Mouse (Mus musculus) mesoderm, embryonic 11.5 days (tissue): Measurements from ENCODE around the gene Sp9.
A peak's percentile ranks its signal among the peaks of the same experiment; 100 is the strongest.

ENCODE experiments used
- DNase-seq: peaks from one replicate; pipeline ENCODE4 v3.0.0-alpha.2; 2012; ENCODE audit warnings: low read depth, low spot score

Gene Sp9

DNA sequence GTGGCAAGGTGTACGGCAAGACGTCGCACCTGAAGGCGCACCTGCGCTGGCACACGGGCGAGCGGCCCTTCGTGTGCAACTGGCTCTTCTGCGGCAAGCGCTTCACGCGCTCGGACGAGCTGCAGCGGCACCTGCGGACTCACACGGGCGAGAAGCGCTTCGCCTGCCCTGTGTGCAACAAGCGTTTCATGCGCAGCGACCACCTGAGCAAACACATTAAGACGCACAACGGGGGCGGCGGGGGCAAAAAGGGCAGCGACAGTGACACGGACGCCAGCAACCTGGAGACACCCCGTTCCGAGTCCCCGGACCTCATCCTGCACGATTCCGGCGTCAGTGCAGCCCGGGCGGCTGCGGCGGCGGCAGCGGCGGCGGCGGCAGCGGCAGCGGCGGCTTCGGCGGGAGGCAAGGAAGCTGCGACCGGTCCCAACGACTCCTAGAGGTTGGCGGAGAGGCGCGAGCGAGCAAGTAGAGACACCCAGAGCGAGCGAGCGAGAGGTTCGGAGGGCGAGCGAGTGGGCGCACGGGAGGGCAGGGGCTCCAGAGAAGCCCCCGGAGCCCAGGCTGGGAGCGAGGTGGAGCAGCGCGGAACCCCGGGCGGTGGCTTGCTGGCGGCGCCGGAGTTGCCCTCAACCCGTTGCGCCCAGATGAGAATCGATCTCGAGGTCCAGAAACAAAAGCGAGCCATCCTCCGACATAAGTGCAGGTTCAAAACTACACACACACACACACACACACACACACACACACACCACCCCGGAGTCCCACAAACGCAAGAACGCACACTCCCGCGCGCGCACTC, 2.6 kb downstream of the Sp9 start:
- DNase-seq = peak; percentile 44

GRCm38 (mm10) chr2:73275261-73276040, 3.7 kb downstream of the Sp9 start:
- DNase-seq = no peak

DNA sequence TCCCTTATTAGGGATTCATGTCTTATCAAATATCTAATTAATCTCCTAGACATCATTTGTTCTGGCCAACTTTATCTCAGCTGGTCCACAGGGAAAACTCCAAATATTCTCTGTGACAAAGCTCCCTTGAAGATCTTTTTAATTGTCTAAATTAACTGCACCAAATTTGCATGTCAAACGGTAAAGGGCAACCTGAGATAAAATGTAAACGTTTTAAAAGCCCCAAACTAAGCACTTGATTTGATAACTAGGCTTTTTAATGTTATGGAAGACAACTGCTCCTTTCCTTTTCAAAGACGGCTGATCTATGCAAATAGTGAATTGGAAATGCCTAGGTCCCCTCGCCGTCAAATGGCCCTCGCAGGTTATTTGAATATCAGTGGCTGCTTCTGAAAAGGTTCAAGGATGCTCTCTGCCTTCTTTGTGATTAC, 4.4 kb downstream of the Sp9 start:
- DNase-seq = no peak

DNA sequence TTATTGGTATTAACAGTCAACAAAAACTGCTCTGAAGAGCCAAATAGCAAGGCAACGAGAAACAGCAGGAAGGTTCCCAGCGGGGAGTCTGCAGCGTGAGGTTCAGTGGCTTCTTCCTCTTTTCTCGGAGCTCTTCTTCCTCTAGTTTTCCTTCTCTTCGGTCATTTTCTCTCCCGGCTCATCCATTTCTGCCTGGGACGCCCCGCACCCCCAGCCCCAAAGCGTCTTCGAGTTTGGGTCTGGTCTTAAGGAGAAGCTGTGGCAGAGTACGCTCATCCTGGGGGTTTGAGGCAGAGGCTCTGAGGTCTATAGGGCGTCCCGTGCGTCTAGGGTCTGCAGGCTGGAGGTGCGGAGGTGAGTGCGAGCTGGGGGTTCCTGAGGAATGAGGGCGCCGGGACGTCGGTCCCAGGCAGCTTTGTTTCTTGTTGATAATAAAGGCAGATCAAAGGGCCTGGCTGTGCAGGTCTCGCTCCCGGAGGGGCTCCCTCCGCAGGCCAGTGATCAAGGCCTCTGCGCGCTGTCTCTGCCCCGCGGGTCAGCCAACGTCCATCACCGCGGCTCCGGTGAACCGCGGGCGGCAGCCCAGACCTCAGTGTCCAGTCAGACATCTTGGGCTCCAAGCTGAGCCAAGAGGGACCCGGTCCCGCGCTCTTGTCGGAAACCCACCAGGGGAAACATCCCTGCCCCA, 5.4 kb downstream of the Sp9 start:
- DNase-seq = peak; percentile 50

GRCm38 (mm10) chr2:73277709-73278075, 6.0 kb downstream of the Sp9 start:
- DNase-seq = no peak

GRCm38 (mm10) chr2:73278131-73278854, 6.6 kb downstream of the Sp9 start:
- peak; percentile 95 for DNase-seq

DNA sequence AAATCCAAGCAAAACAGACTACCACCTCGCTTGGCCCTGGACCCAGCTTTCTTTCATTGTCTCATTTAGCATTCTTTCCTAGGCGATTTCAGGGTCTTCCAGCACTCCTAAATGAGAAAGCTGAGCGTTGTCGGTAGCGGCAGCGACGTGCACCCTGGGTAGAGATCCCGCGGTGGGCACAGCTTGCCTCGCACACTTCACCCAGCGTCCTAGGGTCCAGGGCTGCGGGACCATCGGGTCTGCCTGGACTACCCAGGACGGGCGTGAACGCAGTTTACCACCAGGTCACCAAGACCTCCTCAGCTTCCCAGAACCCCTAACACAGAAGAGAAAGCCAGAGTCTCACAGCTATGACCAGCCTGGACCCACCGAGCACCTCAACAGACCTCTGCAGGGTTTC, 7.1 kb downstream of the Sp9 start:
- no peak for DNase-seq

DNA sequence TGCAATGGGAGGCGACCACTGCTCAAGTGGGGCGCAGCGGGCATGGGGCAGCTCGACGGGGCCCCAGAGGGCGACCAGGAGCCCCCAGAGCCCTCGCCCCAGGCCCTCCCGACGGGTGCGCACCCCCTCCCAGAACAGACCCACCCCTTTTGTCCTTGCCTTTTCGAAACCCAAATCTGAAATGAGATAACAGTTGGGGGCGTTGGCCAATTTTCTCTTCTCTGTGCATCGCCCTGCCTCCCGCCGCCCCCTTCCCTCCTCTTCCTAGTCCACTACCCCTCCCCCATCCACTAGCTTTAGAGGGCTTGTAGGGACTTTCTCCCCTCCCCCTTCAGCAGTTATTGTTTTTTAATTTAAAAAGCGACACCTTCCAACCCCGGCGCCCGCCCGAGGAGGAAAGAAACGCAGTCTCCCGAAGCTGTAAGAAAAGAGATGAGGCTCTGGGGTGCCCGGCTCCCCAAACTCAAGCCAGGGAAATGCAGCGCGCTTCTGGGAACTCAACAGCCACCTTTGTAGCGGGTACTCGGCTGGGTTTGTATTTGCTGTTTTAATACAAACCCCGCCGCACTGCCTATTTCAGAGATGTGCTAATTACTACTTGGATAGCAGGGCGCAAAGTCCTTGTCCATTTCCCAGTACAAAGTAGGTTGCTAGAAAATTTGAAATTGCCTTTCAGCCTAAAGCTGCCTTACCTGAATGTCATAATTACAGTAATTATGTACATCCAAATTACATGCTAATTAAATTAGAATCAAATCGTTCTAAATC, 7.7 kb downstream of the Sp9 start:
- DNase-seq = no peak

DNA sequence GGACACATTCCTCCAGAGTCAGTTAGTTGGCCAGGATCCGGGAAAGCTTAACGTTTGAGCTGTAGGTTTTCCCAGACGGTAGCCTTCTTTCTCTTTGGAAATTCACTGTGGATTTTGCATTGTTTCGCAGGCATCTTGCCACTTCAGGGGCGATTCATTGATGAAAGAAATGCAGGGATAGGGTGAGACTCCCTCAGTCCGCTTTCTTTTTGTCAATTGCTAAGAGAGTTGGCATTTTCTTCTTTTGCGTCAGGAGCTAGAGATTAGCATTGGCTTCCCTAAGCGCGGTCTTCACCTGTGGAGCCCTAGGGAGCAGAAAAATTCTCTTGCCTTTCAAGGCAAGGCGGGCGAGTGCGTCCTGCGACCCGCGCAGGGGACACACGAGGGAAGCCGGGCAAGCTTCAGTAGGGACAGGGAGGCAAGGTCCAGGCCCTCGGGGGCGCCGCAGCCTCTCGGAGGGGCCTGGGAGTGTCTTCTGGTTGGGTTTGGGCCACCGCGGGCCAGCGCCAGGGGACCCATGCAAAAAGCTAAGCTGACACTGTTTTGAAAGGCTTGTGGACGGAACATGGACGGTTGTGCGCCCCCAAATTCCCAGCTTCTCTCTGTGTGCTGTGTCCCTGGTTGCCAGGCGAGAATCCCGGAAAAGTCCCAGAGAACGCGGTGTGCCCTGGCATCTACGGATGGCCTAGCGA, 8.8 kb downstream of the Sp9 start:
- DNase-seq = peak; percentile 25

DNA sequence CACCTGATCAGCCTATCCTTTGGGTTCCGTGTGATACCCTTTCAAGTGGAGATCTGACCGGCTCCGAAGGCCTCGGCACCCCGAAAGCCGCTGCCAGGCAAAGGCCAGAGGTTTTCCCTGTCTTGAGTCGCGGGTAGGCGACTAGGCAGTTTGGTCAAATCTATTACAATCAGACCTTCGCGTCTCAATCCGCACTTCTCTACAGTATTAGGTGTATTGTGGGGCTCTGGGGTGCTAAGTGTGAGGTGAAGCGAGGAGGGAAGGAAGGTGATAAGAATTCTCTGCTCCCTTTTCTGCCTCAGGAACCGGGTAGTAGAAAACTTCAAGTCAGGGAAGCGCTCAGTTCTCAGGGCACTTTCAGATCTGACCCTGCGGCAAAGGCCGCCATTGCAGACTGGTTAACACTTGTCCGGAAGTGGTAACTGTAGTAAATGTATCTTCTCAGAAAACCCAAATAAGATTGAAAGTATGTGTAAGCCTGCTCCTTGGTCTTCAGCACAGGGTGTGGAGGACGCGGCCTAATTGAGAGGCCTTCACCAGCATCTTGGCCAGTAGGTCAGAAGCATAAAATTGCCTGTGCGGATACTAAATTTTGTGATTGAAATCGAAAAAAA, 9.4 kb downstream of the Sp9 start:
- DNase-seq = peak; percentile 24

GRCm38 (mm10) chr2:73281707-73282106, 10.0 kb downstream of the Sp9 start:
- peak; percentile 42 for DNase-seq

DNA sequence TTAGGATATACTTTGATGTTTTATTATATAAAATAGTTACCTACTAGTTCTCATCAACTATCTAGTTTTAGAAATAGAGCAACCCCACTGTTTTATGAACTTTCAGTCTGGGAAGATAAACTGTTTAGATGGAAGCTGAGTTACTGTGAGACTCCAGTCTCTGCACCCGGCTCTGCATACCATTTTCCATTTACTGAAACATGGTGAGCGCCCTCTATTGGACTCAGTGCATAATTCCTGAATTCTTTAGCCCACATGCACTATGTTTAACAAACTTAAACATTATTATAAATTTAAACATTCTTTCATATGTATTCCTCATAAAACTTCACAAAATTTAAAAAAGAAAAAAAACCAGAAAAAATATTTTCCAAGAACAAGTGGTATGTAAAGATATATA, 13.9 kb downstream of the Sp9 start:
- DNase-seq = peak; percentile 63

DNA sequence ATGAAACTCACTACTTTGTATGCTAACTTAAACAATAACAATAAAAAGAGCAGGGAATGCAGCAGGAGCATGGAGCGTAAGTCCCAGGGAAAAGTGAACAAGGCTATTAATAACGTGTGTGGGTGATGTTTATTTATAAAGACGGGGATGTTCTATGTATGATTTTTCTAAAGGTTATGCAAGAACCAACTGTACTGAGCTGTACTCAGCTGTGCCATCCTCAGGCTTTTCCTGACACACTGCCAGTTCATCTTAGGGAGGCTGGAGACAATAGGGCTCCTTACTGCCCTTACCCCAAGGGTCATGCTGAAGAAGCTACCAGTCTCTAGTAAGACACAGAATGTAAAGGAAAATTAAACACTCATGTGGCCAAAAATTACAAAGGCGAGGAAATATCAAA, 19.4 kb downstream of the Sp9 start:
- no peak for DNase-seq

GRCm38 (mm10) chr2:73295023-73295422, 23.3 kb downstream of the Sp9 start:
- DNase-seq = no peak

GRCm38 (mm10) chr2:73298154-73298553, 26.4 kb downstream of the Sp9 start:
- no peak for DNase-seq

GRCm38 (mm10) chr2:73298841-73299240, 27.1 kb downstream of the Sp9 start:
- no peak for DNase-seq

GRCm38 (mm10) chr2:73301979-73302378, 30.3 kb downstream of the Sp9 start:
- DNase-seq = no peak

- no peak for DNase-seq
Measured at GRCm38 (mm10) chr2:73302722-73303121, 31.0 kb downstream of the Sp9 start.

DNA sequence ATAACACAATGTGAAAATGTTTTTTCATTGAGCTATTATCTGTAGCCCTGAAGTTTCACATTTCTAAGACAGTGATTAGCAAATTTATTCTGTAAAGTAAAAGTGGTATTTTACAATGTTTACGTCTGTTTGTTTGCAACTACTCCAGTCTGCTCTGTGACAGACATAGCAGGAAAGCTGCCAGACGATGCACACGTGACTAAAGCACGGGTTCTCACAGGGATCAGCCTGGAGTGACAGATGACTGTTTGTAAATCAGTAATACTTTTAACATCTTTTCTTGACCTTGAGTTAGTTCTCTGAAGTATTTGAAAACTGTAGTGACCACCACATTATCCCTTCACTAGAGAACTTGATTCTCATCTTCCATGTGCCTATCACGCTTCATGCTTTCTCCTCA, 32.8 kb downstream of the Sp9 start:
- no peak for DNase-seq

GRCm38 (mm10) chr2:73306006-73306405, 34.3 kb downstream of the Sp9 start:
- DNase-seq = no peak
